Mouse (Mus musculus) cortical plate, adult 2 months (tissue): Measurements from ENCODE around the gene Cct5.

ENCODE experiments used
- CTCF ChIP-seq: fragments of 200-500 bp; IDR thresholded peaks from 2 replicates; pipeline ENCODE4 v1.5.1; 2011; ENCODE audit warnings: mild to moderate bottlenecking, control low read depth, low read length; ENCODE audit not compliant: insufficient read depth; ENCODE audit errors: extremely low read depth
- POLR2A ChIP-seq: fragments of 200-500 bp; IDR thresholded peaks from 2 replicates; pipeline ENCODE4 v1.6.1; 2011; ENCODE audit warnings: mild to moderate bottlenecking, low read length, control low read depth; ENCODE audit not compliant: insufficient read depth; ENCODE audit errors: extremely low read depth

DNA sequence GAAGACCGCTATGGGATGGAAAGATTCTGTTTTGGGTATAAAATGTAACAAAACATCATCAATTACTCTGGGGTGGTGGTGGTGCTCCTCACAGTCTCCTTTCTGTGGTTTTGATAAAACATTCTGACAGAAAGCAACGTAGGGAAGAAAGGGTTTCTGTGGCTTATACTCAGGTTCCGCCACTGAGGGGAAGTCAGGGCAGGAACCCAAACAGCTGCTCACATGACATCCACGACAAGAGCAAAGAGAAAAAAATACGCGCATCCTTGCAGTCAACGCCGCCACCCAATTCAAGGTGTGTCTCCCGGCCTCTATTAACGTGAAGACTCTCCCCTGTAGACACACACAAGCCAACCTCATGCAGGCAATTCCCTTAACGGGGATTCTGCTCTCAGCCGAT lies 48.1 kb upstream of the Cct5 start:
- TF ChIP-seq POLR2A (no peak), CTCF (no peak)
